ENCODE assay signal across 16 mouse cellular contexts in genomic region chr1:147291119-147291518, GRCm38 (mm10).
"Had no signal": no experiment of that assay in that cellular context is flagged by ENCODE, and none has a peak within 500 bp of the region (broad histone marks: within the 10 kb centered on the region; RNA-seq: fewer than 3 reads in every experiment).

No protein-coding gene starts in this region.

- H3K4me1 ChIP-seq: lung, embryonic 15.5 days; megakaryocyte, embryonic 14.5 days; midbrain, embryonic 13.5 days; midbrain, embryonic 15.5 days; neural tube, embryonic 12.5 days; stomach, embryonic 15.5 days had no signal

- H3K9ac ChIP-seq: lung, embryonic 15.5 days; midbrain, embryonic 13.5 days; midbrain, embryonic 15.5 days; neural tube, embryonic 12.5 days; stomach, embryonic 15.5 days had no signal

- ATAC-seq: lung, postnatal 0 days; midbrain, embryonic 13.5 days; midbrain, embryonic 15.5 days had no signal

- H3K27ac ChIP-seq: lung, embryonic 15.5 days; macrophage; midbrain, embryonic 13.5 days; midbrain, embryonic 15.5 days; neural tube, embryonic 12.5 days; stomach, embryonic 15.5 days; stomach, postnatal 0 days had no signal

- H3K9me3 ChIP-seq: lung, embryonic 15.5 days; megakaryocyte, embryonic 14.5 days; midbrain, embryonic 13.5 days; midbrain, embryonic 15.5 days; neural tube, embryonic 12.5 days; stomach, embryonic 15.5 days had no signal

- H3K4me2 ChIP-seq: lung, embryonic 15.5 days; midbrain, embryonic 11.5 days; midbrain, embryonic 13.5 days; midbrain, embryonic 15.5 days; neural tube, embryonic 12.5 days; stomach, embryonic 15.5 days had no signal

- H3K36me3 ChIP-seq: lung, embryonic 15.5 days; midbrain, embryonic 13.5 days; midbrain, embryonic 15.5 days; neural tube, embryonic 12.5 days; stomach, embryonic 15.5 days had no signal

- DNase-seq: lung, postnatal 14 days; lung, postnatal 36 days; right cerebral cortex, postnatal 14 days; thymus, adult 2 months; thymus, postnatal 25 days; thymus, postnatal 4 days had no signal

- H3K4me3 ChIP-seq: lung, embryonic 15.5 days; megakaryocyte, embryonic 14.5 days; midbrain, embryonic 13.5 days; midbrain, embryonic 15.5 days; neural tube, embryonic 12.5 days; stomach, embryonic 15.5 days had no signal

- H3K27me3 ChIP-seq: lung, embryonic 15.5 days; megakaryocyte, embryonic 14.5 days; midbrain, embryonic 13.5 days; midbrain, embryonic 15.5 days; neural tube, embryonic 12.5 days; stomach, embryonic 15.5 days had no signal
